Mouse (Mus musculus) spleen, adult 2 months (tissue): ENCODE data around the gene Gm13277.
"Not testable (repeated sequence)": the region's sequence is repeated elsewhere in the genome, so short reads cannot be mapped to it uniquely, and the experiment has no call there.

Experiments
- CTCF ChIP-seq: fragments of 200-500 bp; IDR thresholded peaks from 2 replicates; pipeline ENCODE4 v1.5.1; 2011; ENCODE audit warnings: mild to moderate bottlenecking, inconsistent platforms; ENCODE audit not compliant: insufficient read depth, insufficient read length, insufficient replicate concordance; ENCODE audit errors: extremely low read depth
- POLR2A ChIP-seq: fragments of 200-500 bp; IDR thresholded peaks from 2 replicates; pipeline ENCODE4 v1.6.1; 2011; ENCODE audit warnings: low read depth, low read length, inconsistent platforms

DNA sequence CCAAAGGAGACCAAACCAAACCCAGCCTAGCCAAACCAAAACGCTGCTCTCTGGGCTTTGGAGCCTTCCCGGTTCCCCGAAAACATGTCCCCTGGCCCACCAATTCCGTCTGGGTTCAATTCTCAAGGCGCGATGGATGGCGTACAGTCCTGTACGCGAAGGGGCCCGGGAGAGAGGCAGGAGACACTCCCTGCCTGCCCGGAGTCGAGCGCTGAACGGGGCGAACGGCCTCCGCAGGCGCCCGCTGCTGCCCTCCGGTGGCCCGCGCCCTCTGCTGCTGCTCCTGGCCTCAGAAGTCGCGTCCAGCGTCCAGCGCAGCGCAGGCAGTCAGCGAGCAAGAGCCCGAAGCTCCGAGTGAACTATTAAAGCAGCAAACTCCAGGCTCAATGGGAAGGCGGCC lies 6.1 kb upstream of the Gm13277 start:
- not testable (repeated sequence) for TF ChIP-seq CTCF, POLR2A
